Mouse (Mus musculus): ENCODE measurements around the gene Mef2d. TPM values are rescaled to one million over a fixed set of nuclear protein-coding genes. Genes with fewer than 3 reads are reported as not detected.

Mef2d gene
- polyA plus RNA-seq, 1 experiment, result 119 TPM

GRCm38 (mm10) chr3:88201640-88202039 is 59.5 kb downstream of the Mef2d start:
- no peak overlapping the region for H3K27ac ChIP-seq (ENCODE audit: insufficient read depth, low read length)
- no peak for DNase-seq (ENCODE audit: low read depth in 1 of 2, low spot score in 2 of 2)
- peaks cover 8% of the 10 kb centered on the region for H3K4me1 ChIP-seq (ENCODE audit: control insufficient read depth, insufficient read depth, insufficient read length)
- H3K27me3 ChIP-seq (ENCODE audit: control insufficient read depth, insufficient read depth, low read length), result peaks cover 41% of the 10 kb centered on the region
- TF ChIP-seq CTCF (IDR thresholded peaks at IDR 0.05; ENCODE audit: extremely low read depth, insufficient read depth, insufficient read length, insufficient replicate concordance) (no peak), POLR2A (IDR thresholded peaks at IDR 0.05; ENCODE audit: low read depth, low read length) (no peak)
- WGBS, result 24% methylated on average over 5 of the region's 5 CpGs
- no peaks in the 10 kb centered on the region for H3K36me3 ChIP-seq (ENCODE audit: control insufficient read depth, insufficient read depth, low read length)
- no peak overlapping the region for H3K4me3 ChIP-seq (ENCODE audit: extremely low read depth, insufficient read depth, insufficient read length)

GRCm38 (mm10) chr3:88202986-88203385 is 60.8 kb downstream of the Mef2d start:
- H3K27ac ChIP-seq (ENCODE audit: insufficient read depth, low read length), result no peak overlapping the region
- 8% methylated on average over 6 of the region's 6 CpGs for WGBS
- TF ChIP-seq CTCF (IDR thresholded peaks at IDR 0.05; ENCODE audit: extremely low read depth, insufficient read depth, insufficient read length, insufficient replicate concordance) (no peak), POLR2A (IDR thresholded peaks at IDR 0.05; ENCODE audit: low read depth, low read length) (no peak)
- peaks cover 8% of the 10 kb centered on the region for H3K4me1 ChIP-seq (ENCODE audit: control insufficient read depth, insufficient read depth, insufficient read length)
- no peak overlapping the region for H3K4me3 ChIP-seq (ENCODE audit: extremely low read depth, insufficient read depth, insufficient read length)
- H3K27me3 ChIP-seq (ENCODE audit: control insufficient read depth, insufficient read depth, low read length), result peaks cover 46% of the 10 kb centered on the region
- no peak for DNase-seq (ENCODE audit: low read depth in 1 of 2, low spot score in 2 of 2)
- H3K36me3 ChIP-seq (ENCODE audit: control insufficient read depth, insufficient read depth, low read length), result no peaks in the 10 kb centered on the region

GRCm38 (mm10) chr3:88203456-88203855 is 61.3 kb downstream of the Mef2d start:
- Histone ChIP-seq H3K36me3 (ENCODE audit: control insufficient read depth, insufficient read depth, low read length) (no peaks in the 10 kb centered on the region), H3K4me3 (ENCODE audit: extremely low read depth, insufficient read depth, insufficient read length) (no peak overlapping the region), H3K4me1 (ENCODE audit: control insufficient read depth, insufficient read depth, insufficient read length) (peaks cover 8% of the 10 kb centered on the region), H3K27me3 (ENCODE audit: control insufficient read depth, insufficient read depth, low read length) (peaks cover 47% of the 10 kb centered on the region), H3K27ac (ENCODE audit: insufficient read depth, low read length) (no peak overlapping the region)
- no peak for DNase-seq (ENCODE audit: low read depth in 1 of 2, low spot score in 2 of 2)
- TF ChIP-seq CTCF (IDR thresholded peaks at IDR 0.05; ENCODE audit: extremely low read depth, insufficient read depth, insufficient read length, insufficient replicate concordance) (no peak), POLR2A (IDR thresholded peaks at IDR 0.05; ENCODE audit: low read depth, low read length) (no peak)
- 16% methylated on average over 5 of the region's 5 CpGs for WGBS

- Histone ChIP-seq H3K4me1 (ENCODE audit: control insufficient read depth, insufficient read depth, insufficient read length) (peaks cover 8% of the 10 kb centered on the region), H3K36me3 (ENCODE audit: control insufficient read depth, insufficient read depth, low read length) (no peaks in the 10 kb centered on the region), H3K4me3 (ENCODE audit: extremely low read depth, insufficient read depth, insufficient read length) (no peak overlapping the region), H3K27me3 (ENCODE audit: control insufficient read depth, insufficient read depth, low read length) (peaks cover 45% of the 10 kb centered on the region), H3K27ac (ENCODE audit: insufficient read depth, low read length) (no peak overlapping the region)
- DNase-seq (ENCODE audit: low read depth in 1 of 2, low spot score in 2 of 2), result no peak
- WGBS, result 14% methylated on average over 7 of the region's 7 CpGs
- no peak for TF ChIP-seq CTCF (IDR thresholded peaks at IDR 0.05; ENCODE audit: extremely low read depth, insufficient read depth, insufficient read length, insufficient replicate concordance)
These were observed 62.0 kb downstream of the Mef2d start for GRCm38 (mm10) chr3:88203999-88204700.

- H3K27me3 ChIP-seq (ENCODE audit: control insufficient read depth, insufficient read depth, low read length), result peaks cover 44% of the 10 kb centered on the region
- no peaks in the 10 kb centered on the region for H3K36me3 ChIP-seq (ENCODE audit: control insufficient read depth, insufficient read depth, low read length)
- no peak overlapping the region for H3K4me3 ChIP-seq (ENCODE audit: extremely low read depth, insufficient read depth, insufficient read length)
- no peak overlapping the region for H3K27ac ChIP-seq (ENCODE audit: insufficient read depth, low read length)
- WGBS, result 42% methylated on average over 1 of the region's 1 CpGs
- peaks cover 8% of the 10 kb centered on the region for H3K4me1 ChIP-seq (ENCODE audit: control insufficient read depth, insufficient read depth, insufficient read length)
- TF ChIP-seq POLR2A (IDR thresholded peaks at IDR 0.05; ENCODE audit: low read depth, low read length) (no peak), CTCF (IDR thresholded peaks at IDR 0.05; ENCODE audit: extremely low read depth, insufficient read depth, insufficient read length, insufficient replicate concordance) (no peak)
- DNase-seq (ENCODE audit: low read depth in 1 of 2, low spot score in 2 of 2), result no peak
These were observed 62.6 kb downstream of the Mef2d start for GRCm38 (mm10) chr3:88204751-88205150.

- Histone ChIP-seq H3K36me3 (ENCODE audit: control insufficient read depth, insufficient read depth, low read length) (no peaks in the 10 kb centered on the region), H3K4me1 (ENCODE audit: control insufficient read depth, insufficient read depth, insufficient read length) (peaks cover 8% of the 10 kb centered on the region), H3K27ac (ENCODE audit: insufficient read depth, low read length) (no peak overlapping the region), H3K4me3 (ENCODE audit: extremely low read depth, insufficient read depth, insufficient read length) (no peak overlapping the region), H3K27me3 (ENCODE audit: control insufficient read depth, insufficient read depth, low read length) (peaks cover 48% of the 10 kb centered on the region)
- no peak for DNase-seq (ENCODE audit: low read depth in 1 of 2, low spot score in 2 of 2)
- WGBS, result 22% methylated on average over 4 of the region's 4 CpGs
- TF ChIP-seq CTCF (IDR thresholded peaks at IDR 0.05; ENCODE audit: extremely low read depth, insufficient read depth, insufficient read length, insufficient replicate concordance), result no peak
- no peak for TF ChIP-seq POLR2A (IDR thresholded peaks at IDR 0.05; ENCODE audit: low read depth, low read length)
These were observed 63.0 kb downstream of the Mef2d start for GRCm38 (mm10) chr3:88205176-88205562.

All from spleen, adult 2 months (tissue).